Mouse (Mus musculus) embryonic fibroblast, embryonic 13.5 days (primary cell): ENCODE measurements around the gene Lyg1. TPM values are rescaled to one million over a fixed set of nuclear protein-coding genes. Genes with fewer than 3 reads are reported as not detected.

Experiments used
- H3K27ac ChIP-seq: 2 replicates; pipeline ENCODE4 v1.5.1; 2012; ENCODE audit warnings: low read length, control low read depth, inconsistent platforms; ENCODE audit not compliant: insufficient read depth
- H3K4me1 ChIP-seq: 2 replicates; pipeline ENCODE4 v1.6.1; 2011; ENCODE audit warnings: low read length; ENCODE audit not compliant: control insufficient read depth, insufficient read depth
- H3K4me3 ChIP-seq: 2 replicates; pipeline ENCODE4 v1.5.1; 2011; ENCODE audit warnings: mild to moderate bottlenecking, control low read depth, low read length; ENCODE audit not compliant: insufficient read depth
- CTCF ChIP-seq: IDR thresholded peaks from 2 replicates; pipeline ENCODE4 v1.5.1; 2011; ENCODE audit warnings: mild to moderate bottlenecking, control low read depth, low read length, moderate library complexity, borderline replicate concordance; ENCODE audit not compliant: insufficient read depth
- POLR2A ChIP-seq: IDR thresholded peaks from 2 replicates; pipeline ENCODE4 v1.6.1; 2011; ENCODE audit warnings: low read depth, mild to moderate bottlenecking, control low read depth, low read length, moderate library complexity
- polyA plus RNA-seq: library from polyadenylated mRNA; stranded (reverse); fragments of >200 nt; gene quantifications from 2 replicates; pipeline ENCODE4 v1.2.4, GENCODE M21; 2011; ENCODE audit warnings: low read depth; ENCODE audit not compliant: missing spikeins, insufficient read length

Gene Lyg1
- polyA plus RNA-seq = not detected in 2 replicates

GRCm38 (mm10) chr1:37957659-37958058 is at the start of gene Lyg1:
TSS of gene Lyg1 (minus strand) at chr1:37957759.
- Histone ChIP-seq H3K4me3 (no peak within 1 kb of the TSS), H3K27ac (no peak within 1 kb of the TSS), H3K4me1 (no peaks in the 10 kb centered on the region)
- TF ChIP-seq CTCF (no peak), POLR2A (no peak)

GRCm38 (mm10) chr1:38006741-38007140 is 49.2 kb upstream of the Lyg1 start:
- no peak for TF ChIP-seq POLR2A
- TF ChIP-seq CTCF = no peak
- no peak overlapping the region for H3K4me3 ChIP-seq
- no peak overlapping the region for H3K27ac ChIP-seq
- no peaks in the 10 kb centered on the region; the same call in 1 of the 2 replicates for H3K4me1 ChIP-seq

GRCm38 (mm10) chr1:38003046-38003445 is 45.5 kb upstream of the Lyg1 start:
- Histone ChIP-seq H3K27ac (no peak overlapping the region), H3K4me1 (peaks cover 2% of the 10 kb centered on the region), H3K4me3 (no peak overlapping the region)
- no peak for TF ChIP-seq CTCF
- TF ChIP-seq POLR2A = no peak

- Histone ChIP-seq H3K4me1 (peaks cover 2% of the 10 kb centered on the region), H3K27ac (no peak overlapping the region), H3K4me3 (no peak overlapping the region)
- no peak for TF ChIP-seq POLR2A
- TF ChIP-seq CTCF = no peak
These were observed 44.4 kb upstream of the Lyg1 start for GRCm38 (mm10) chr1:38001956-38002355.

GRCm38 (mm10) chr1:38000844-38001243 is 43.3 kb upstream of the Lyg1 start:
- H3K4me1 ChIP-seq = peaks cover 2% of the 10 kb centered on the region

GRCm38 (mm10) chr1:37999552-37999951 is 42.0 kb upstream of the Lyg1 start:
- Histone ChIP-seq H3K4me3 (peak overlapping the region; percentile 98), H3K27ac (no peak overlapping the region), H3K4me1 (peaks cover 2% of the 10 kb centered on the region)
- TF ChIP-seq POLR2A (no peak), CTCF (no peak)

More at GRCm38 (mm10) chr1:38000844-38001243, 43.3 kb upstream of the Lyg1 start:
- TF ChIP-seq CTCF (no peak), POLR2A (no peak)
- no peak overlapping the region for H3K27ac ChIP-seq
- no peak overlapping the region for H3K4me3 ChIP-seq

- Histone ChIP-seq H3K27ac (peak overlapping the region; percentile 44), H3K4me3 (peak overlapping the region; percentile 98), H3K4me1 (peaks cover 2% of the 10 kb centered on the region)
- TF ChIP-seq CTCF (no peak), POLR2A (no peak)
These were observed 41.0 kb upstream of the Lyg1 start for GRCm38 (mm10) chr1:37998371-37999199.

GRCm38 (mm10) chr1:37997867-37998266 is 40.3 kb upstream of the Lyg1 start, which contains the start of the genes Txndc9 and Eif5b:
TSS of gene Txndc9 (minus strand) at chr1:37997893.
TSS of gene Eif5b (plus strand) at chr1:37998010.
- H3K27ac ChIP-seq = peak within 1 kb of the TSS; percentile 88
- TF ChIP-seq CTCF (0 out of 2 replicates have a peak, but pooled peaks have one; percentile 9), POLR2A (peak; percentile 90)
- H3K4me3 ChIP-seq = peak within 1 kb of the TSS; percentile 98
- peaks cover 2% of the 10 kb centered on the region for H3K4me1 ChIP-seq

GRCm38 (mm10) chr1:37996877-37997484 is 39.4 kb upstream of the Lyg1 start:
- Histone ChIP-seq H3K4me1 (peaks cover 2% of the 10 kb centered on the region), H3K4me3 (peak overlapping the region; percentile 97), H3K27ac (peak overlapping the region; percentile 88)
- no peak for TF ChIP-seq CTCF
- peak; percentile 75 for TF ChIP-seq POLR2A
